ENCODE assay signal across 8 mouse cellular contexts in the genomic region with DNA sequence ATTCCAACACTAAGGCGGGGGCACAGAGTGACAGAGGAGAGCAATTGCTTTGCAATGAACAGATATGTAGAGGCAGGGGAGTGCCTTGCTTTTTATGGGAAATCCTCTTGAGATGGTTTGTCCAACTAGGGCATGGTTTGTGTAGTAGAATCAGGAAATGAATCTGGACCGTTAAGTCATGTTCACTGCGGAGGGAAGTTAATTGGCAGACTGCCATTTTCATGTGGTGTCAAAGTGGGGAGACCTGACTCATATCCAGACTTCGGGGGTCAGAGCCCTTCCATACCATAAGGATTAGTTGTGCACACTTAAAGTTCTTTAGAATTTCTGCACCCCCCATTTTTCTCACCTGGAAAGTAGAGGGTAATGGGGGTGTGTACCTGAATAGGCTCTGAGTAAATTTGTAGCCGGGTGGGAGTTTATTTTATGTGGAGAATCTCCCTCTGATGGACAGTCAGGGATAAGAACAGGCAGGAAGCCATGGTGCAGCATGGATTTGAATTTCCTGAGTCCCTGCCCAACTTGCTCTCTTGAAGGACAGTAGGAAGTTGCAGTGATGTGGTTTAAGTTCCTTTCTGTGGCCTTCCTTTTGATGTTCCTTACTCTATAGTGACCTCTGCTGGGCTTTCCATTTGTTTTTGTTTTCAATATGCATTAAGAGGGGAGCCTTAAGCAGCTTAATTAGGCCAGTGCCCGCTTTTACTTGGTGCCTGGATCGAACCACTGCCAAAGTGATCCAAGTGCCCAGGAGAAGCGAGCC.
DNase-seq lines count a peak whose midpoint lies in the region; ATAC-seq and TF ChIP-seq lines count a peak whose summit lies in the region.

No protein-coding gene starts in this region.

- peaks cover 14% of the 10 kb centered on the region; the same call in 1 of the 2 replicates for H3K4me1 ChIP-seq in kidney, embryonic 15.5 days

- DNase-seq in CD4-positive, CD25-positive, alpha-beta regulatory T cell, adult 2 months (ENCODE audit: low read depth, low spot score) = peak; percentile 24
- DNase-seq in left cerebral cortex, adult 2 months (ENCODE audit: extremely low spot score in 1 of 2, low spot score in 2 of 2) = no peak
- no peak for DNase-seq in left cerebral cortex, postnatal 36 days (ENCODE audit: low spot score in 2 of 2)
- peak; percentile 15 to 29 for DNase-seq in cerebellum, postnatal 25 days
- peak; percentile 15 for DNase-seq in retina, adult 2 months (ENCODE audit: low read depth, low spot score)
- DNase-seq in gastrocnemius, adult 8-10 months (ENCODE audit: low spot score in 2 of 2) = no peak

- no peaks in the 10 kb centered on the region for H3K27me3 ChIP-seq in kidney, embryonic 15.5 days

- intact Hi-C loops in left cerebral cortex, adult 2 months (cut with DNase I) = loop anchor here (5.0 kb wide), 2 partner anchors 159 to 214 kb away; no protein-coding TSS in a partner anchor
- intact Hi-C loops in left cerebral cortex, postnatal 36 days (cut with DNase I) = loop anchor here (2.0 to 5.0 kb wide), 2 partner anchors 159 to 174 kb away; no protein-coding TSS in a partner anchor

- H3K27ac ChIP-seq in left cerebral cortex, adult 2 months = no peak overlapping the region
- H3K27ac ChIP-seq in kidney, embryonic 15.5 days = no peak overlapping the region

- no peaks in the 10 kb centered on the region for H3K9me3 ChIP-seq in kidney, embryonic 15.5 days (replicated peaks)

- 57% methylated on average over 8 of the region's 8 CpGs for WGBS in kidney, embryonic 15.5 days

- TF ChIP-seq CTCF in left cerebral cortex, adult 2 months (IDR thresholded peaks at IDR 0.05) = peak; percentile 54

- H3K9ac ChIP-seq in kidney, embryonic 15.5 days = no peak overlapping the region

- H3K4me2 ChIP-seq in kidney, embryonic 15.5 days = no peak overlapping the region

- ATAC-seq in CD4-positive, CD25-positive, alpha-beta regulatory T cell, adult 4 months = no peak
- peak; percentile 17; the same call in 1 of the 2 replicates for ATAC-seq in kidney, embryonic 15.5 days (replicated peaks; ENCODE audit: low FRiP score)

- no peak overlapping the region for H3K4me3 ChIP-seq in left cerebral cortex, adult 2 months
- no peak overlapping the region for H3K4me3 ChIP-seq in kidney, embryonic 15.5 days (replicated peaks)

- no peaks in the 10 kb centered on the region; the same call in 1 of the 2 replicates for H3K36me3 ChIP-seq in kidney, embryonic 15.5 days

Comparison
In these comparisons a context has a peak if more than half of its experiments do, and no peak if none do; other contexts are left out.
1. DNase-seq: peak in CD4-positive, CD25-positive, alpha-beta regulatory T cell, adult 2 months (single experiment), cerebellum, postnatal 25 days (2 of 2) and retina, adult 2 months (single experiment); none in left cerebral cortex, adult 2 months (0 of 2), left cerebral cortex, postnatal 36 days (0 of 2) and gastrocnemius, adult 8-10 months (0 of 2).